Mouse (Mus musculus): ENCODE measurements at regions not wholly inside any gene's neighbourhood (a gene's known extent, or its start where the extent isn't known, plus 50 kb on each side); places are given as distances from the start of the nearest gene placed in this dataset.

- TF ChIP-seq POLR2A (IDR thresholded peaks at IDR 0.05; ENCODE audit: borderline replicate concordance, low read depth, low read length) = no peak
- TF ChIP-seq CTCF (IDR thresholded peaks at IDR 0.05; ENCODE audit: low read depth, low read length) = no peak
- Histone ChIP-seq H3K4me1 (ENCODE audit: control insufficient read depth, insufficient read depth, low read length) (no peaks in the 10 kb centered on the region), H3K27ac (ENCODE audit: insufficient read depth, low read depth, low read length) (no peak overlapping the region), H3K4me3 (ENCODE audit: insufficient read depth, low read length) (no peak overlapping the region)
Observed at GRCm38 (mm10) chr12:113364023-113364422, 125.3 kb upstream of the Adam6b start.

DNA sequence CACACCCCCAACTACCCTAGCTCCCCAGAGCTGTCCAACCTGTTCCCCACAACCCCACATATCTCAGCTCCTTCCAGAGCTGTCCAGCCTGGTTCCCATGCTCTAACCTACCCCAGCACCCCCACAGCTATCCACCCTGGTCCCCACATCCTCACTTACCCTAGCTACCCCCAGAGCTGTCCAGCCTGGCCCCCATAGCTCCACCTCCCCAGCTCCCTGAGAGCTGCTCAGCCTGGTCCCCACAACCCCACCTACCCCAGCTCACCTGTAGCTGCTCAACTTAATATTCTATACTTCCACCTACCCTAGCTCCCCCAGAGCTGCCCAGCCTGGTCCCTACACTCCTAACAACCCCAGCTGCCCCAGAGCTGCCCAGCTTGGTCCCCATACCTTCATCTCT is 124.9 kb upstream of the Adam6b start:
- no peak for TF ChIP-seq CTCF (IDR thresholded peaks at IDR 0.05; ENCODE audit: low read depth, low read length)
- no peak for TF ChIP-seq POLR2A (IDR thresholded peaks at IDR 0.05; ENCODE audit: borderline replicate concordance, low read depth, low read length)
- no peaks in the 10 kb centered on the region for H3K4me1 ChIP-seq (ENCODE audit: control insufficient read depth, insufficient read depth, low read length)
- H3K4me3 ChIP-seq (ENCODE audit: insufficient read depth, low read length) = no peak overlapping the region
- H3K27ac ChIP-seq (ENCODE audit: insufficient read depth, low read depth, low read length) = no peak overlapping the region

DNA sequence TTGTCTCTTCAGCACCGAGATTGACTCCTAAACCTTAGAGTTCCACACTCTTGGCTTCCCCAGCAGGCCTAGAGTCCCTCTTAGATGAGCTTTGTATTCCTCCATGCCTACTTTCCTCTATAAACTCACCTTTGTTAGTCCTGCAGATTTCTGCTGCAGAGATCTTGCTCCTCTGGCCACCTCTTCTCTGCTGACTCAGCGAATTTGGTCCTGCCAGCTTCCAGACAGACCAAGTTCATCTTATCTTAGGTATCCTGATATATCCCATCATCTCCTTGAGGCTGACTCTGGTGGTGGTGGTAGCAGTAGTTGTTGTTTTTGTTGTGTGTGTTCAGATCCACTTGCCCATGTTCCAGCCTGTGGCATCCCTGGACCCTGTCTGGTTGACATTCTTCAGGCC is 123.5 kb upstream of the Adam6b start:
- TF ChIP-seq POLR2A (IDR thresholded peaks at IDR 0.05; ENCODE audit: borderline replicate concordance, low read depth, low read length) (no peak), CTCF (IDR thresholded peaks at IDR 0.05; ENCODE audit: low read depth, low read length) (no peak)
- no peak overlapping the region for H3K4me3 ChIP-seq (ENCODE audit: insufficient read depth, low read length)
- no peak overlapping the region for H3K27ac ChIP-seq (ENCODE audit: insufficient read depth, low read depth, low read length)
- H3K4me1 ChIP-seq (ENCODE audit: control insufficient read depth, insufficient read depth, low read length) = no peaks in the 10 kb centered on the region

DNA sequence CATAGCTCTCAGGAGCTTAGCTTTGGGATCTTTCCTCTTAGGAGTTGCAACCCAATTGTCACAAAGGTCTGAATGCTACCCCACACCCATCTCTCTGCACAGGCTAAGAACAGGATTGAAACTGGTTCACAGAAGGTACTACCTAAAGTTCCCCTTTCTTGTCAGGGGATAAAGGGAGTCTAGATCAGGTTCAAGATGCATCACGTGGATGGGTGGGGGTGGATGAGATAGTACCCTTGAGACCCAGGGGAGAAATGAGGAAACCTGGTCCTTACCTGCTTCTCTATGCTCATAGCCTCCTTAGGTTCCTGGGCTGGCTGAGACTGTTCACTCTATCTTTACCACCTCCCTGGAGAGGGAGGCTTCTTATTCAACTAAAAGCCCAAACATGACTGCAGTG is 122.9 kb upstream of the Adam6b start:
- H3K27ac ChIP-seq (ENCODE audit: insufficient read depth, low read depth, low read length) = no peak overlapping the region

DNA sequence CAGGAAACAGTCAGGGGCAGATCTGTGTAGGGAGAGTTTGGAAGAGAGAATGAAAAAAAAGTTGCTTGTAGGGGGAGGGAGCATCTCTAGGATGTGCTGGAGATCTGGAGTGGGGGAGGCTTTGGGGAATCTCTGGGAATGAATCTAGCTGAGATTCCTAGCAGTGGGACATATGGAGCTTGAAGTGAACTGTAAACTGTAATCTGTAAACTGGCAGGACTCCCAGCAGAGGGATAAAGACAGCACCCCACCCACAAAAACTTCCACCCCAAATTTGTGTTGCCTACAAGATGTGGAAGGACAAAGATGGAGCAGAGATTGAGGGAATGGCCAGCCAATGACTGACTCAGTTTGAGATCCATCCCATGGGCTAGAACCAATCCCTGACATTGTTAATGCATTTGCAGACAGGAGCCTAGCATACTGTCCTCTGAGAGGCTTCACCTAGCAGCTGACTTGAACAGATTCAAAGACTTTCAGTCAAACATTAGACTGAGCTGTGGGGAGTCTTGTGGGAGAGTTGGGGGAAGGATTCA is 87.7 kb upstream of the Adam6b start:
- H3K27ac ChIP-seq (ENCODE audit: insufficient read depth, low read depth, low read length) = no peak overlapping the region
- no peak for TF ChIP-seq CTCF (IDR thresholded peaks at IDR 0.05; ENCODE audit: low read depth, low read length)
- H3K4me3 ChIP-seq (ENCODE audit: insufficient read depth, low read length) = no peak overlapping the region
- H3K4me1 ChIP-seq (ENCODE audit: control insufficient read depth, insufficient read depth, low read length) = no peaks in the 10 kb centered on the region

More for the DNA sequence above, 122.9 kb upstream of the Adam6b start:
- Histone ChIP-seq H3K4me1 (ENCODE audit: control insufficient read depth, insufficient read depth, low read length) (no peaks in the 10 kb centered on the region), H3K4me3 (ENCODE audit: insufficient read depth, low read length) (no peak overlapping the region)
- TF ChIP-seq CTCF (IDR thresholded peaks at IDR 0.05; ENCODE audit: low read depth, low read length) (no peak), POLR2A (IDR thresholded peaks at IDR 0.05; ENCODE audit: borderline replicate concordance, low read depth, low read length) (no peak)

GRCm38 (mm10) chr12:113402823-113403222 is 86.5 kb upstream of the Adam6b start:
- TF ChIP-seq POLR2A (IDR thresholded peaks at IDR 0.05; ENCODE audit: borderline replicate concordance, low read depth, low read length) = no peak
- TF ChIP-seq CTCF (IDR thresholded peaks at IDR 0.05; ENCODE audit: low read depth, low read length) = no peak
- no peaks in the 10 kb centered on the region for H3K4me1 ChIP-seq (ENCODE audit: control insufficient read depth, insufficient read depth, low read length)
- no peak overlapping the region for H3K27ac ChIP-seq (ENCODE audit: insufficient read depth, low read depth, low read length)
- H3K4me3 ChIP-seq (ENCODE audit: insufficient read depth, low read length) = no peak overlapping the region

- Histone ChIP-seq H3K27ac (ENCODE audit: insufficient read depth, low read depth, low read length) (no peak overlapping the region), H3K4me1 (ENCODE audit: control insufficient read depth, insufficient read depth, low read length) (no peaks in the 10 kb centered on the region), H3K4me3 (ENCODE audit: insufficient read depth, low read length) (no peak overlapping the region)
- TF ChIP-seq POLR2A (IDR thresholded peaks at IDR 0.05; ENCODE audit: borderline replicate concordance, low read depth, low read length) = no peak
- TF ChIP-seq CTCF (IDR thresholded peaks at IDR 0.05; ENCODE audit: low read depth, low read length) = no peak
Observed at GRCm38 (mm10) chr12:113411113-113411512, 78.2 kb upstream of the Adam6b start.

GRCm38 (mm10) chr12:113413996-113414395 is 75.3 kb upstream of the Adam6b start:
- H3K4me3 ChIP-seq (ENCODE audit: insufficient read depth, low read length) = no peak overlapping the region
- TF ChIP-seq CTCF (IDR thresholded peaks at IDR 0.05; ENCODE audit: low read depth, low read length) (no peak), POLR2A (IDR thresholded peaks at IDR 0.05; ENCODE audit: borderline replicate concordance, low read depth, low read length) (no peak)
- H3K27ac ChIP-seq (ENCODE audit: insufficient read depth, low read depth, low read length) = no peak overlapping the region
- no peaks in the 10 kb centered on the region for H3K4me1 ChIP-seq (ENCODE audit: control insufficient read depth, insufficient read depth, low read length)

- Histone ChIP-seq H3K4me3 (ENCODE audit: insufficient read depth, low read length) (no peak overlapping the region), H3K27ac (ENCODE audit: insufficient read depth, low read depth, low read length) (no peak overlapping the region), H3K4me1 (ENCODE audit: control insufficient read depth, insufficient read depth, low read length) (peaks cover 5% of the 10 kb centered on the region)
- TF ChIP-seq POLR2A (IDR thresholded peaks at IDR 0.05; ENCODE audit: borderline replicate concordance, low read depth, low read length) (no peak), CTCF (IDR thresholded peaks at IDR 0.05; ENCODE audit: low read depth, low read length) (no peak)
Observed at GRCm38 (mm10) chr12:113417521-113417920, 71.8 kb upstream of the Adam6b start.

DNA sequence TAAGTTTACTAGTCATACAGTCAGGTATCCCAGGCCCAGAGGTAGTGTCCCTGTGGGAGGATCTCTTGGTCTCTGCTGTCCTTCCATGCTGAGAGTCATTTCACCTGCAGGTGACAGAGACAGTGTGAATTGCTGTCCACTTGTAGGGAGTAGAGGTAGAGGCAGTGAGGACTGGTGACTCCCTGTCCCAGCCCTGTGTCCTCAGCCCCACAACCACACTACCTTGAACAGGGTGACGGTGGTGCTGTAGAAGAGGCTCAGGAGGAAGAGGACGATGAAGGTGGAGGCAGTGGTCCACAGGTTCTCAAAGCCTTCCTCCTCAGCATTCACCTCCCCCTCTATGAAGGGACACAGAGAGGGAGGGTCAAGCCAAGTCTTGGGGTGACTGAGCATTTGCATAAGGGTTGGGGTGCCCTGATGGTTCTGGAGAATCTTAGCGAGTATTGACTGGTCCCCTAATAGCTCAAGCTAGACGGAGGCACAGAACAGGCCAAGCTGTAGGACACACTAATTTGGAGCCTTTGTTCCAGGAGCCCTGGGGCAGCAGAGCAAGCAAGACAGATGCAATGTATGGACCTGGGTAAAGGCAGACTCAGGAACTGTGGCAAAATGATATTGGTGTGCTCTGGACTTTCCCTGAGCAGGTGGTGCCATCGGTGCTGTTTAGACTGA is 70.4 kb upstream of the Adam6b start:
- H3K27ac ChIP-seq (ENCODE audit: insufficient read depth, low read depth, low read length) = no peak overlapping the region
- H3K4me1 ChIP-seq (ENCODE audit: control insufficient read depth, insufficient read depth, low read length) = peaks cover 18% of the 10 kb centered on the region
- TF ChIP-seq CTCF (IDR thresholded peaks at IDR 0.05; ENCODE audit: low read depth, low read length) = no peak
- no peak for TF ChIP-seq POLR2A (IDR thresholded peaks at IDR 0.05; ENCODE audit: borderline replicate concordance, low read depth, low read length)
- H3K4me3 ChIP-seq (ENCODE audit: insufficient read depth, low read length) = no peak overlapping the region

All from bone marrow macrophage, adult 2 months (primary cell).